Mouse (Mus musculus) testis, adult 2 months (tissue): ENCODE measurements around the gene Sez6l.

Experiments used
- CTCF ChIP-seq: fragments of 200-500 bp; IDR thresholded peaks from 2 replicates; pipeline ENCODE4 v1.5.1; 2012; ENCODE audit warnings: low read depth, mild to moderate bottlenecking, inconsistent platforms, low read length, moderate library complexity; ENCODE audit not compliant: control insufficient read depth, insufficient read depth, insufficient replicate concordance
- POLR2A ChIP-seq: fragments of 200-500 bp; IDR thresholded peaks from 2 replicates; pipeline ENCODE4 v1.6.1; 2012; ENCODE audit warnings: low read depth, mild to moderate bottlenecking, inconsistent platforms, low read length, moderate library complexity; ENCODE audit not compliant: control insufficient read depth

DNA sequence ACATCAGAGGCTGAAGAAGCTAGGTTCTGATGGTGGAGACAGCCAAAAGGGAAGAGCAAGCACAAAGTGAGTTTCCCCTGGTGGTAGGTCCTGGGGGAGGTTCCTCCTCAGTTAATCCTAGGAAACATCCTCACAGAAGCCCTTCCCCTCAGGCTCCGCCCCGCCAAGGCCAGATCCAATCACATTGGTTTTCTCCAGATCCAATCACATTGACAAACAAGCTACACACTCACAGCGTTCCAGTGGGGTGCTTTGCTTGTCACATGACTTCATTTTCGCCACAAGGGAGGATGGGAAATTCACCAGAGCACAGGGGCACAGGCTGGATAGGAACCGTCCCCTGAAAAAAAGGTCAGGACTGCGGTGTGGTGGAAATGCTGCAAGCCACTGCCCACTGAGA, 9.1 kb upstream of the Sez6l start:
- TF ChIP-seq POLR2A (no peak), CTCF (no peak)
